Mouse (Mus musculus) heart, adult 10 weeks (tissue): Measurements from ENCODE around the gene Gm49403. TPM values are rescaled to one million over a fixed set of nuclear protein-coding genes. Genes with fewer than 3 reads are reported as not detected.

Experiments used
- polyA plus RNA-seq: library from polyadenylated mRNA; stranded (reverse); fragments of 350-450 nt; fragmentation: Illumina TruSeq; extraction: RNeasy Lipid Tissue Mini Kit (QIAGEN cat#74804); gene quantifications from one replicate; pipeline ENCODE4 v1.2.3, GENCODE M21; 2014; ENCODE audit warnings: low read depth, low replicate concordance

Gm49403 gene
- not detected for polyA plus RNA-seq

DNA sequence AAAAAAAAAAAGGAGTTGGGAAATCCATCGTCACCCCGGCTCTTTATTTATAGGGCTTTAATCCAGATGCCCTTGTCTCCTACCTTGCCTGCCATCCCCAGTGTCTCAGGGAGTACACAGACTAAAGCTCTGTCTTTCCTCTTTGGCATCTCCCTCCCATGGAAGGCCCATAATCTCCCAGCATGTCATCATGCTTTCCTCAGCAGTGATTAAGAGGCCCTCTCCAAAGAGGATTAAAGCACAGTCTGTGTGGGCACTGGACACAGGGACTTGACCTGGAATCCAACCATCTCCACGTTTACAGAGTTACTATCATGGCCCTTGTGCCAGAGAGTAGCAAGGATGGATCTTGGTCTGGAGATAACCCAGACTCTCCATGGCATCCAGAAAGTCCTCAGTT lies at the start of gene Gm49403, which contains the start of gene Lbhd1:
Gene Gm49403 (plus strand): TSS at position 315 of the 400 bp plus-strand sequence.
Gene Lbhd1 (plus strand): TSS at position 117 of the 400 bp plus-strand sequence.

DNA sequence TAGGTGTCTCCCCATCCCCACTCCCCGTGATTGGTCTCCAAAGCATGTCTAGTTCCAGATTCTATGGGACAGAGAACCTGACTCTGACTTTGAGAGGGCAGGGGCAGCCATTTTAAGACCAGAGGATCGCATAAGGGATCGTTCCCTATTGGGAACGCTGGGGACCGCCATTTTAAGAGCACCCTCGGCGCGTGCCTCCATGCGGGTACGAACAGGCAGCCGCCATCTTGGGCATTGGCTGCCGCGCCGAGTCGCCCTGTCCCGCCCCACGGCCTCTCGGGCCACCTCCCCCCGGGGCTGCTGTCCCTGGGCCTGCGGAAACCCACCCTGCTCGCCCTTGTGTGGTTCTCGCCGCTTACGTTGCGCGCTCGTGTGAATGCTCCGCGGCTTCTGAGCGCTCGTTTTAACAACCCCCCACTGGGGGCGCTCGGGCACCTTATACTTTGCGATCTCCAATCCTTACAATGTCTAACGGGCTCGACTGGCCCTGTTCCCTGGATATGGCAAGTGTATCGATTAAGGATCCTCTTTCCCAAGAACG lies 46.4 kb upstream of the Gm49403 start, which contains the start of gene Bscl2:
Gene Bscl2 (plus strand): TSS at position 217 of the 541 bp plus-strand sequence.

DNA sequence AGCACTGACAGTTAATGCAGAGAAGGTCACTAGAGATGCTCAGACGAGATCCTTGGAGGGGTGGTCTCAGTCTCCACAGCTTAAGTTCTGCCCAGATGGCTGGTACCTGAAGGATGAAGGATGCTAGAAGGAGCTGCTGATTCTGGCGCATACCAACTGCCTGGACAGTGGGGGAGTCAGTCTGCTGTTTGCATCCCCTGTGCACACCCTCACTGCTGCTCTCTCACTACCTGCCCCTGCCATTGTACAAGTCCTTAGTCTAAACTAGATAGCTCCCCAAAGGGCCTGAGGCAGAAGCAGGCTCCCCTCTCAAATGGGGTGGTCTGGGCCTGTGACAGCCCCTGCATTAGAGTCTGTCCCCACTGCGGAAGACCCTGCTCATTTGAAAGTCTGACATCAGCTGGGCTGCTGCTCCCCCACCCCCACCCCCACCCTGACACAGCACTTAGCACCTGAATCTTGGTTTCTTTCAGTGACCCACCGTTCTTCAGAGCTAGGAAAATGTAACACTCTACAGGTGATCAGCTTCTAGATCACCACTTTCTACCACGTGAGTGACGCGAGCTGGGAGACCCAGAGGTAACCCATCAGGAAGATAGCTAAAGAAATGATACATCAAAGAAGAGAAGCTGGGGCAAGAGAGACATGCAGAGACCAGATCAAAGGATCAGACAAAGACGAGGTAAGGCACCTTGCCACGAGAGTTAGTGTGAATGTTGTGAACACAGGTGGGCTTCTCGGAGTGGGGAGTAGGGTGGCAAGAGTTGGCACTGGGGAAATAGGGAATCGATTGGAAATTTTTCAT lies 44.4 kb upstream of the Gm49403 start, which contains the start of gene Gng3:
Gene Gng3 (minus strand): TSS at position 92 of the 805 bp plus-strand sequence.

DNA sequence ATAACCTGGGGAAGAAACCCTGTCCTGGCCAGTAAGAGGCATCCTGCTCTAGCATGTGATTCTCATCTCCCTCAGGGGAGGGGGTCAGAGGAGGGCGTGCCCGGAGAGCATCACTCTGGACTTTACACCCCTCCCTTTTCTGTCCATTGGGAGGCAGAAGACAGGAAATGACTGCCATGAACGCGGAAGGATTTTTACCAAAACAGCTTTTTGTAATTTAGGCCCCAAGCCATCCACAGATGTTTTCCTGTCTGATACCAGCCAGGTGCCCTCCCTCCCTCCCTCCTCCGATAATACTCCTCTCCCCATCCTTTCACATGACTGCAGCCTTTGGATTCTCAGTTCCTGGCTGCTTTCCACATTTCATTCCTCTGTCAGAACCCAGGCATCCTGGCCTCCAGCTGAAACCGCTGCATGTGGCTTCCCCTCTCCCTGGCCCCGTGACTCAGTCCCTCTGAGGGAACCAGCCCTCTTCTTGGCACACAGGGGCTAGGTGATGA lies 33.3 kb upstream of the Gm49403 start, which contains the start of gene Lrrn4cl:
Gene Lrrn4cl (plus strand): TSS at position 367 of the 500 bp plus-strand sequence.

DNA sequence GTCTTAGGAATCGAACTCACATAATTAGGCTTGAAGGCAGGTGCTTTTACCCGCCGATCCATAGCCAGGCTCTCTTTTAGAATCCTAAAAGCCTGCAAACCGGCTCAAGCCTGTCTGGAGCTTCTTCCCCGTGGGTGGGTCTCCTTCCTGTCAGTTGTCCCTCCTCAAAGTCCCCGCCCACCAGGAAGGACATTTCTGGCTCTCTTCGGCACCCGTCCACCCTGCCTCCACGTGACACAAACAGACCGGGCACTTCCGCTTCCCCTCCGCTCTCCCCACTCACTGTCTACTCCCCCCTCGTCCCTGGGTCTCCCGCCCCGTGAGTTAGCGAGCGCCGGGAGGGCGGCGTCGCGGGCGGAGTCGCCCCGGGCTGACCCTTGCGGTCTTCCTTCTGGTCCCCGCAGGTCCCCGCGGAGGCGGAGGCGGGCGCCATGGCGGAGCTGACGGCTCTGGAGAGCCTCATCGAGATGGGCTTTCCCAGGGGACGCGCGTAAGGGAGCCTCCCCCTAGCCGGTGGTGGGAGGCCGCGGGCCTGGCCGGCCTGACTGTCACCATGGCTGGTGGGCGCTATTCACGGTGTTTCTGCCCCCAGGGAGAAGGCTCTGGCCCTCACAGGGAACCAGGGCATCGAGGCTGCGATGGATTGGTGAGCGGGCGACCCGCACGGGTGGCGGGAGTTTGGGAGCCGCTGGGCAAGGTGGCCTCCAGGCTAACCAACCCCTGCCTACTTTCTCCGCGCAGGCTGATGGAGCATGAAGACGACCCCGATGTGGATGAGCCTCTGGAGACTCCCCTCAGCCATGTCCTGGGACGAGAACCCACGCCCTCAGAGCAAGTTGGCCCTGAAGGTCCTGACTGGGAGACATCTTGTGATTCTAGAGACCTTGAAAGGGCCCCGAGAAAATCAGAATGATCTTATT lies 12.2 kb upstream of the Gm49403 start, which contains the start of gene Ubxn1:
Gene Ubxn1 (plus strand): TSS at position 230 of the 920 bp plus-strand sequence.

DNA sequence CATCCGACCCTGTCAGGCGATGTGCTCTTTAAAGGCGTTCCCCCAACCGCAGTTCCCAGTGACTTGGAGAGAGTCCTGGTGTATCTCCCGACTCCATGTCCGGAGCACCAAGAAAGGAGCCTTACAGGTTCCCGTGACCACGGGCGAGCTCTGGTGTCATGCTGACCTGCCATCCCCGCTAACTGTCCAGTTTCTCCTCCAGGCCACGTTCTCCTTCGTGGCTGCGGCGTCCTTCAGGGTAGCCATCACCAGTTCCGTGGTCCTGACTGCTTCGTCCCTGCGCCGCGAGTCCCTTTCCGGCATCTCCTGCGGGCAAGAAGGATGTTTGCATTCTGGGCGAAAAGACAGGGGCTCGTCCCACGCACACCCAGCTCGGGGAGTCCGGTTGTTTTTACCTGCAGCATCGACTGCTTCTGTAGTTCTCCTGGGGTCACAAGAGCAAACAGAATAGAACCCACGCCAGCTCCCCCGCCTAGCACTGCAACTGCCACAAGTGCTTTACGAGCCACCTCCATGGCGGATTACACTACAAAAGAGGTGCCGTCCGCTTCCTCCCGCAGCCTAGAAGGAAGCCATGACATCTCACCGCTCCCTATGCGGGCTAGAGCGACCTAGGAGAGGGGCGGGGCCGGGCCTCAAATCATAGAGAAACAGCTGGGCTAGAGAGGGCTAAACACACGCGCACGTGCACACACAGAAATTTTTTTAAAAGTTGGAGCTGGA lies 3.3 kb upstream of the Gm49403 start, which contains the start of gene Uqcc3:
Gene Uqcc3 (minus strand): TSS at position 613 of the 723 bp plus-strand sequence.

DNA sequence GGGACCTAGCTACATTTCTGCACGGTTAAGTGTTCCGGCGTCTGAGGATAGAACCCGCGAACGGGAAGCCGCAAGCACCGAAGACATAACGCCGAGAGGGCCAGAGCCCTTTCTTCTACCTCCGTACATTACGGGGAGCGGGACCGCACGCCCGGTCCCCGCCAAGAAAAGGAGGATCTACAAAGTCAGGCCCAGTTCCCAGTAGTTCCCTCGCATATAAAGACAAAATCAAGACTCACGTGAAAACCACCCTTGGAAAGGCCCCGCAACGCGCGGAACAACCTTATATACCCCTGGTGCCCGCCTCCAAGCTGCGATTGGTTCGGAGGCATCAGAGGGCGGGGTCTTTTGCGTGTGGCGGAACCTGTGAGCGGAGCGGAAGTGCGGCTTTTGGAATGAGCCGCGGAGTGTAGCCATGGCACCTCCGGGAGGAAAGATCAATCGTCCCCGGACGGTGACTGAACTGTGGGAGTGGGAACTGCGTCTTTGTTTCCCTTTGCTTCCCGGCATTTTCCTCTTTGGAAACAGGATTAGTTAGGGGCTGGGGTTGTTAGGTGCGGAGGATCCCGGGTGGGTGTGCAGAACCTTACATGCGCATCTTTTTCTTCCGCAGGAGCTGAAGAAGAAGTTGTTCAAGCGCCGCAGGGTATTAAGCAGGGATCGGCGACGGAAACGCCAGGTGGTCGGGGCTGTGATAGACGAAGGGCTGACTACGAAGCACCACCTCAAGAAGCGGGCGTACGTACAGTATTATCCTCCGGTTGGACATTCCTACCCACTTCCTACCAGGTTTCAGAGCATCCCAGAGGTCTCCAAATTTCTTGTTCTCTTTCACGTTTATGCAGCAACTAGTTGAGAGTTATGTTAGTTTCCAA lies 5.0 kb downstream of the Gm49403 start, which contains the start of the genes 1810009A15Rik and Gm49416:
Gene 1810009A15Rik (plus strand): TSS at position 343 of the 875 bp plus-strand sequence.
Gene Gm49416 (plus strand): TSS at position 416 of the 875 bp plus-strand sequence.

DNA sequence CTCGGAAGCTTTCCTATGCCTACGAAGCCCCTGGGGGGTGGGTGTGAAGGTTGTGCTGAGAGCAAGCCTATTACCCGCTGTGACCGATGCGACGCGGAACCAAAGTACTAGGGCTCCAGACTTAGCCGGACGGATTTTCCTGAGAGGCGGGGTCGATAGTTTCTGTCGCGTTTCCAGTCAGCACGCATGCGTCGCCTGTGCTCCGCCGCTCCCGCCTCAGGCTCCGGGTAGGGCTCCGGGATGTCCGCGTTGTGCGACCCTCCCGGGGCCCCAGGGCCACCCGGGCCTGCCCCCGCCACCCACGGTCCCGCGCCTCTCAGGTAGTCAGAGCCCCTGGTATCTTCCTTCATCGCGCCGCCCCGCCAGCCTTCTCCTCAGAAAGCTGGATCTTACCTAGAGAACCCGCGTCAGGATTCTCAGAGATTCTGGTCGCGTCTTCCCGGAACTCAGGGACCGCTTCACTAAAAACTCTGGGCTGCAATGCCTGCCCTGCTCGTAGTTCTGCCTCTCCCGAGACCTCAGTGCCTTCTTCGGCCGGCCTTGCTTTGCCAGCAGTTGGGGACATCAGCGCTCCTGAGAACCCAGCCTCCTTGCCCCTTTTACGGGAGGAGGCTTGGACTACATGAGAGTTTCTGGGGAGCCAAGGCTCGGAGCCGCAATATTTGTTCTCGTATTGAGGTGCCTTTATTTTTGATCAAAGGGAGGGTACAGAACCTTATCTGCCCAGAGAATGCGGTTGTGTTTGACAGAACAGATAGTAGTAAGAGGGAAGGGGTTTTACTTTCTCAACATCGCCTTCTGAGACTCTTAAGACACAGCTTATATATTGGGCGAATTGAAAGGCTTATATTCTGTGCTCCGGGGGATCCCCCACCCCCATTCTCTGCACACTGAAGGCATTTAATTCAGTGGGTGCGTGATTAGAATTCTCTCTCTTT lies 9.4 kb downstream of the Gm49403 start, which contains the start of gene Ints5:
Gene Ints5 (plus strand): TSS at position 177 of the 938 bp plus-strand sequence.

DNA sequence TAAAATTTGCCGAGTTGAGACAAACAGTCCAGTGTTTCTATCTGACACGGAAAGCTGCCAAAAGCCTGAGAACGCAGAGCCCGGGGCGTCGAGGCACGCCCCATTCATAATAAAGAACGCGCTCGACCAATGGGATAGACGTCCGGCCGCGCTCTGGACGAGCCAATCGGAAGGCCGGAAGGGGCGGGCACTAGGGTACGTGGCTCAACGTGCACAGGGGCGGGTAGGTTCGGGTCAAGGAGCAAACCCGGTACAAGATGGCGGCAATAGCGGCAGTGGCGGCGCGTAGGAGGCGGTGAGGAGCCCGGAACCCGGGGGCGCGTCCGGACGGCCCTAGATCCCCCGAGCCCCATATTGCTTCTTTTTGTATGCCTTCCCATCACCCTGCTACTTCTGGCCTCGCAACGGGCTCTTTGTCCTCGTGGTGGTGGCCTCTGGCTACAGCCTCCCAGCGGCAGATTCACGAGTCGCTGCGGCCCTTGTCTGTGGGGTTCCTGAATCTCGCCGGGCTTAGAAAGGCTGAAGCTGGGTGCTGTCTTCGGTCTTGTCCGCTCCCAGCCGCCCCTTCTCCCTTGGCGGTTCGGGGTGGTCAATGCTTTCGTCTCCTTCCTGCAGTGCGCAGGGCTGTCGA lies 14.2 kb downstream of the Gm49403 start, which contains the start of gene Ganab:
Gene Ganab (plus strand): TSS at position 207 of the 631 bp plus-strand sequence.

DNA sequence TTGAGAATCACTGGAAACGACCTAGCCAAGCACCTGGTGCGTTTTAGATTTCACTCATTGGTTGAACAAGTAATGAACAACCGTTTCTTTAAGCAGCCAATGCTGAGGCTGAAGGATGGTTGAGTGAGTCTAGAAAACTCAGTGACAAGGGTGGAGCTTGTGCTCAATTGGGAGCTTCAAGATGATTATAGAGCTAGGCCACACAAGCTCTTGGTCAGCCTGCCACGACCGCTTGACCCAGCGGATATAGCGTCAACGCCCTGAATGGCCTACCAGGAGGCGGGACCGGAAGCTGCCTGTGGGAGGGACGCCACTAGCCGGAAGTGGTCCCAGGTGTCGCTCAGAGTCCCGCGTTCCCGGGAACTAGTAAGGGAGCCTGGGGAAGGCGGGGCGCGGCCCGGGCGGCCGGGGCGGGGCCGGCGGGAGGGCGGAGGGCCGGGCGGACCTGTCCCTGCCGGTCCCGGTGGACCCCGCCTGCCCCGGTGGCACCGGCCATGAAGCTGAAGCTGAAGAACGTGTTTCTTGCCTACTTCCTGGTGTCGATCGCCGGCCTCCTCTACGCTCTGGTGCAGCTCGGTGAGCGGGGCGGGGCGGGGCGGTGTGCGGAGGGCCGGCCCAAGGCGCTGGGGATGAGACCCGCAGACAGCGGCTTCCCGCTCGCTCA lies 36.5 kb downstream of the Gm49403 start, which contains the start of gene B3gat3:
Gene B3gat3 (plus strand): TSS at position 302 of the 664 bp plus-strand sequence.

DNA sequence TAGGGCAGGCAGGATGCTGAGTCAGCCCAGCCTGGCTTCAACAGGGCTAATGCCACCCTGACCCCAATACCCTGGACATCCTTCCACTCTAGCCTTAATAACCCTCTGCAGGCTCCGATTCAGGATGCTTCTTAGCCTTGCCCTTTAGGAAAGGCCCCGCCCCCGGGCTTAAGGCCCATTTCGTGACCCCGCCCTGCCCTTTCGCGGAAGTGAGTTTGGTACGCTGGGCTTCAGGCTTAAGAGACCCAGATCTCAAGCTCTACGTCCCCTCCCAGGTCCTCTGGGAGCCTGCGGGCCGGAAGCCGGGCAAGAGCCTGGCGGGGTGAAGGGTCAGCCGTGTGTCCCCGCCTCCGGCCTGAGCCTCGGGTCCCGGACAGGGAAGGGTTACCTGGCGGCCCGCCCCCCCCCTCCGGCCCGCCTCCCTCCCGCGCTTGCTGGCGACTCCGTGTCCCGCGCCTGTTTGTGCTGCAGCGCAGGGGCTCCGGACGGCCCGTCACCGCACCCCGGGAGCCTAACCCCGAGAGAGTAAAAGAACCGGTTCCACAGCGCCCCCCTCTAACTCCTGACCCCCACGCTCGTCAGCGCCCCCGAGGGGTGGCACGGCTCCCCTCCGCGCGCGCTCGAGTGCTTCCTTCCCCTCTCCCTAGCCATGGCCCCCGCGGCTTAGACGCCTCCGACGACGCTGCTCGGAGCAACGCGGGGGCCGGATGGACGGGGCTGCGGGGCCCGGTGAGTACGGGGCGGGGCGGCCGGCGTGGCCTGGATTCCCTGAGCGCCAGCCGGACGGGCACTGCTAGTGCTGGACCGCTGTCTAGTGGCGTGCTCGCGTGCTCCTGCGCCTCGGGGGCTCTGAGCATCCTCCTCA lies 45.7 kb downstream of the Gm49403 start, which contains the start of the genes Rom1 and Eml3:
Gene Rom1 (minus strand): TSS at position 133 of the 865 bp plus-strand sequence.
Gene Eml3 (plus strand): TSS at position 329 of the 865 bp plus-strand sequence.

Other genes starting within 250 kb of the Gm49403 start
- not detected for gene Chrm1, start 220.1 kb upstream of the Gm49403 start, polyA plus RNA-seq
- gene Slc3a2, start 160.6 kb upstream of the Gm49403 start, polyA plus RNA-seq, result 53.3 TPM
- 21.9 TPM for gene Wdr74, start 148.1 kb upstream of the Gm49403 start, polyA plus RNA-seq
- not detected for gene 1700092M07Rik, start 143.2 kb upstream of the Gm49403 start, polyA plus RNA-seq
- gene Stx5a, start 142.5 kb upstream of the Gm49403 start, polyA plus RNA-seq, result 51.6 TPM
- 80.9 TPM for gene Nxf1, start 126.9 kb upstream of the Gm49403 start, polyA plus RNA-seq
- gene Tmem223, start 112.9 kb upstream of the Gm49403 start, polyA plus RNA-seq, result 132 TPM
- gene Tmem179b, start 109.5 kb upstream of the Gm49403 start, polyA plus RNA-seq, result 18.0 TPM
- gene Taf6l, start 97.5 kb upstream of the Gm49403 start, polyA plus RNA-seq, result 4.8 TPM
- 84.7 TPM for gene Polr2g, start 85.4 kb upstream of the Gm49403 start, polyA plus RNA-seq
- 1.9 TPM for gene Zbtb3, start 81.4 kb upstream of the Gm49403 start, polyA plus RNA-seq
- 19.7 TPM for gene Ttc9c, start 64.6 kb upstream of the Gm49403 start, polyA plus RNA-seq
- gene Hnrnpul2, start 63.9 kb upstream of the Gm49403 start, polyA plus RNA-seq, result 53.1 TPM
- gene AC129217.1, start 54.2 kb upstream of the Gm49403 start, polyA plus RNA-seq, result not detected
- 28.4 TPM for gene Bscl2, start 46.5 kb upstream of the Gm49403 start, polyA plus RNA-seq
- gene Gng3, start 44.7 kb upstream of the Gm49403 start, polyA plus RNA-seq, result not detected
- gene Lrrn4cl, start 33.2 kb upstream of the Gm49403 start, polyA plus RNA-seq, result 3.0 TPM
- gene Ubxn1, start 12.4 kb upstream of the Gm49403 start, polyA plus RNA-seq, result 129 TPM
- gene Uqcc3, start 3.0 kb upstream of the Gm49403 start, polyA plus RNA-seq, result 58.9 TPM
- 0.76 TPM for gene Lbhd1, start 198 bp upstream of the Gm49403 start, polyA plus RNA-seq
- gene 1810009A15Rik, start 4.9 kb downstream of the Gm49403 start, polyA plus RNA-seq, result 33.7 TPM
- not detected for gene Gm49416, start 5.0 kb downstream of the Gm49403 start, polyA plus RNA-seq
- 8.8 TPM for gene Ints5, start 9.1 kb downstream of the Gm49403 start, polyA plus RNA-seq
- gene Ganab, start 14.1 kb downstream of the Gm49403 start, polyA plus RNA-seq, result 55.4 TPM
- gene B3gat3, start 36.4 kb downstream of the Gm49403 start, polyA plus RNA-seq, result 39.6 TPM
- gene Rom1, start 45.4 kb downstream of the Gm49403 start, polyA plus RNA-seq, result 19.5 TPM
- gene Eml3, start 45.6 kb downstream of the Gm49403 start, polyA plus RNA-seq, result 11.8 TPM
- 34.6 TPM for gene Mta2, start 57.9 kb downstream of the Gm49403 start, polyA plus RNA-seq
- gene Tut1, start 69.9 kb downstream of the Gm49403 start, polyA plus RNA-seq, result 9.8 TPM
- 285 TPM for gene Eef1g, start 83.1 kb downstream of the Gm49403 start, polyA plus RNA-seq
- 84.3 TPM for gene Ahnak, start 105.4 kb downstream of the Gm49403 start, polyA plus RNA-seq
- gene Scgb1a1, start 204.0 kb downstream of the Gm49403 start, polyA plus RNA-seq, result not detected